Mouse (Mus musculus) central nervous system, embryonic 18 days (tissue): ENCODE measurements around the gene Art1. TPM values are rescaled to one million over a fixed set of nuclear protein-coding genes. Genes with fewer than 3 reads are reported as not detected.

Source experiments
- polyA plus RNA-seq: library from polyadenylated mRNA; depleted of rRNA; stranded (reverse); fragments of >200 nt; gene quantifications from 2 replicates; pipeline ENCODE4 v1.2.3, GENCODE M21; 2012; rRNA removed

Gene Art1
- polyA plus RNA-seq: 0.23 and 1.8 TPM in 2 replicates

DNA sequence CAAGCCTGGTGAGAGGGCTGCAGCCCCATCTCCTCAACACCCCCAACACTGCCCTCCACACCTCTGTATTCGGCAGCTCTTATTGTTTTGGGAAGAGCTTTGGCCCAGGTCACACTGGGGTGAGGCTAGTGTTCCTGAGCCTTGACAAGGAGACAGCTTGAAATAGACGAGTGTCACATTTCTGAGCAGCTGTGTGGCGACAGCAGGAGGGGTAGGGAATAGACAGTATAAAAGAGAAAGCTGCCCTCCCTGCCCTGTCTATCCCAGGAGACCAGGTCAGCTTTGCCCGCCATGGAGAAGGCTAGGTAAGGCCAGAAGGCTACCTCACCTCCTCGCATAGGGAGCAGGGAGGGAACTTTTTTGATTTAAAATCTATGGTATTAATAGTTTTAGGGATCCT is at the start of gene Art1:
Art1 (plus strand) TSS at position 257 of the 400 bp plus-strand sequence.

DNA sequence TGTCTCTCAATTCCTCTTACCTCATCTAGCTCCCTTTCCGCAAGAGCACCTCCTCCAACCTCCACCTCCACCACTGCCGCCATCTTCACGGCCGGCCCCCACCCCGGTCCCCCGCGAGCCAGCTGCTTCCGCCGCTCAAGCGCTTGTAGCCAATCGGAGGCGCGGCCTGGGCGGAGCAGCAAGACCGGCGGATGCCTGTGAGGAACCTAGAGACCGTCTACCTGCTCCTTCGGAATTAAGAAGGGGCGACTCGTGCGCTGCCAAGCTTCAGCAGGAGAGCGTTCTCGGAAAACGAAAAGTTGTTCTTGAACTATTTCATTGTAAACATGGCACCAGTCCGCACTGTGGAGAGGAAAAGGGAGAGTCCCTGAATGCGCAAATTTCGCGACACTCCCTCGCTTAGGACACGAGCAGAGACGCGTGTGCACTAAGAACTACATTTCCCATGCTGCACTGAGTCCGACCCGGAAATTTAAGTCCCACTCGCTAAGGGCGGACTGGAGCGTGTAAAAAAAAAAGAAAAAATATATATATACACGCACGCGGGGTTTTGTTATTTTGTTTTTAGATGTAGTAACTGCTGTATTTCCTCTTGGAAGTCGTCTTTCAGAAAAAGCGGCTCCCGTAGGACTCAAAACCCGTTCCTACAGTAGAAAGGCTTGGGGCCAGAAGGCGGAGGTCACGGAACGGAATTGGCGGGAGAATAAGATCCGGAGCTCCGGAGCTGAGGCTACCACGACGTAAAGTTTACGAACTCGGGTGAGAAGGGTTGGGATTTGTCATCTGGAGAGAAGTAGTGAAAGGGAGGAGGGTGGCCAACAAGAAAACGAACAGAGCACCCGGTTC is 36.3 kb upstream of the Art1 start, which contains the start of the genes Rnf121, Xndc1 and Xntrpc:
Rnf121 (minus strand) TSS at position 424 of the 846 bp plus-strand sequence.
Xndc1 (plus strand) TSS at position 466 of the 846 bp plus-strand sequence.
Xntrpc (plus strand) TSS at position 668 of the 846 bp plus-strand sequence.

DNA sequence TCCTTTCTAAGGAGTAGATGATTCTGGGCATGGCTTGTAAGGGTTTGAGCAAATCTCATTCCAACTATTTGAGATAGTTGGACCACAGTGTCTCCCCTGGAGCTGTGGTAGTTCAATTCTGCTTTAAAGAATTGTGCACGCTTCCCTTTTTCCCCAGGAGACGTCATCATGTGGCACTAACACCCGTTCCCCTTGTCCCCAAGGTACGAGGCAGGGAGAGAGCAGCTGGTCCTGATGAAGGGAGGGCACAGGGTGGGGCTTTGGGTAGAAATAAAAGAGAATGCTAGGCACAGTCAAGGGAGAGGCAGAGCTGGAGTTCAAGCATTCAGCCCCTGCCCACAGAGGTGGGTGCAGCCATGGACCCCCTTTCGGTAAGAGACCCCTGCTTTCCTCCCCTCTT is 18.7 kb upstream of the Art1 start, which contains the start of gene Trpc2:
Trpc2 (plus strand) TSS at position 301 of the 400 bp plus-strand sequence.

DNA sequence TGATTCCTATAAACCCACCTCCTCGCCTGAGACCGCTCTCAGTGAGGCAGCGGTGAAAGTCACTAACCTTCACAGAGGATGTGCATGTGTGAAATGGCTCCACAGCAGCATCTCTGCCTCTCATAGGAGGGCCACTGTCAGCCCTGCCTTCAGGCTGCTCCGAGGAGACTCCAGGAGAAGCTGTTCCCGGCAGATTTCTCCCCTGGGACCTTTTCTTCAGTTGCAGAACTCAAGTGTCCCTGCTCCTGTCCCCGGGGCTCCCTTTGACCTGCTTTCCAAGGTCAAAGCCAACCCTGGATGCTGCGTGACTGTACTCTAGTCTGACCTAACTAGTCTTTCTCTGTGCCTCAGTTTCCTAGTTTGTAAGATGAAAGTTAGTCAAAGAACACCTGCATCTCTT is 7.6 kb downstream of the Art1 start, which contains the start of gene Art5:
Art5 (minus strand) TSS at position 319 of the 400 bp plus-strand sequence.

DNA sequence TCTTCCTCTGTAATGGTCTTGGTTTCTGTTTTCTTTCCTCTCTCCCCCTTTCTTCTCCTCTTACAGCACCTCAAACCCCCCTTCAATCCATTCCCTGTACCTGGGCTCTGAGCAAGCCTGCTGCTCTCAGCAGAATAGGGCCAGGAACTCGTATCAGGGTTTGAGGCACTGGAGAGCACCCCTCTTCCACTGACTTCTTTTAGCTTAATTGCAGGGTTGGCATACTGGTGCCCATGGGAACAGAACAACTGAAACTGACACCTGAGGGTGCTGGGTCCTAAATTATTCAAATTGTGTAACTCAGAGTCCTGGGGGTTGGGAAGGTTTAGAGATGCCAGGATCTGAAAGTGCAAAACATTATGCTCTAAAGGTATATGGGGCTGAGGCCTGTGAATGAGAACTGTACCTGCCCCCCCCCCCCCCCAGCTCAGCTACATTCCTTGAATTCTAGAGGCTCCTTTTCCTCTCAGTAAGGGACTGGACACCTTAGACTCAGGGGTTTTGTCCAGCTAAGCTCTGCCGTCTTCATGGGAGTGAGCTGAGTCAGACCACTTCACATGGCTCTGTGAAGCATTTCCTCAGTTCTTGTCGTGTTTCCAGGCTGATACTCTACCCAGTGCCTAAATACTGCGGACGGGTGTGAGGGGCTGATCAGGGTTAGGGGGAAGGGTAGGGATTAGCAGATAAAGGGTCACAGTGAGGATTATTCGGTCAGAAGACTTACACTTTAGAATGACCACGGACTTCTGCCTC is 15.2 kb downstream of the Art1 start, which contains the start of gene Chrna10:
Chrna10 (minus strand) TSS at position 250 of the 753 bp plus-strand sequence.

Other genes starting within 250 kb of the Art1 start
- 2.7 and 3.4 TPM in 2 replicates for gene Folr2, start 244.5 kb upstream of the Art1 start, polyA plus RNA-seq
- gene Anapc15, start 238.0 kb upstream of the Art1 start, polyA plus RNA-seq: 85.9 and 93.3 TPM in 2 replicates
- gene Folr1, start 231.0 kb upstream of the Art1 start, polyA plus RNA-seq: 6.3 and 19.2 TPM in 2 replicates
- 165 and 168 TPM in 2 replicates for gene Lamtor1, start 195.8 kb upstream of the Art1 start, polyA plus RNA-seq
- 0.34 and 0.36 TPM in 2 replicates for gene Tomt, start 195.4 kb upstream of the Art1 start, polyA plus RNA-seq
- gene Lrrc51, start 167.8 kb upstream of the Art1 start, polyA plus RNA-seq: 8.7 and 11.0 TPM in 2 replicates
- 53.4 and 61.3 TPM in 2 replicates for gene Numa1, start 167.6 kb upstream of the Art1 start, polyA plus RNA-seq
- 17.2 and 19.3 TPM in 2 replicates for gene Il18bp, start 83.1 kb upstream of the Art1 start, polyA plus RNA-seq
- 85.9 and 92.3 TPM in 2 replicates for gene Rnf121, start 36.3 kb upstream of the Art1 start, polyA plus RNA-seq
- gene Xndc1, start 36.2 kb upstream of the Art1 start, polyA plus RNA-seq: 51.7 and 54.6 TPM in 2 replicates
- gene Xntrpc, start 36.0 kb upstream of the Art1 start, polyA plus RNA-seq: 4.0 and 4.4 TPM in 2 replicates
- gene Trpc2, start 18.6 kb upstream of the Art1 start, polyA plus RNA-seq: 3.0 and 3.1 TPM in 2 replicates
- 0.27 and 0.28 TPM in 2 replicates for gene Art5, start 7.7 kb downstream of the Art1 start, polyA plus RNA-seq
- gene Chrna10, start 15.1 kb downstream of the Art1 start, polyA plus RNA-seq: 0.04 TPM in 2 replicates
- 17.1 and 17.3 TPM in 2 replicates for gene Nup98, start 108.4 kb downstream of the Art1 start, polyA plus RNA-seq
- gene Pgap2, start 108.5 kb downstream of the Art1 start, polyA plus RNA-seq: 47.7 TPM in 2 replicates
- 10.6 and 11.1 TPM in 2 replicates for gene Rhog, start 154.3 kb downstream of the Art1 start, polyA plus RNA-seq
- 23.7 TPM in 2 replicates for gene Stim1, start 166.1 kb downstream of the Art1 start, polyA plus RNA-seq